Mouse (Mus musculus): ENCODE results near the gene Scml4. TPM values are rescaled to one million over a fixed set of nuclear protein-coding genes. Genes with fewer than 3 reads are reported as not detected.
A peak's percentile ranks its signal among the peaks of the same experiment; 100 is the strongest.

Scml4 gene
- polyA plus RNA-seq, 1 experiment from 2014 or later = 0.17 TPM

DNA sequence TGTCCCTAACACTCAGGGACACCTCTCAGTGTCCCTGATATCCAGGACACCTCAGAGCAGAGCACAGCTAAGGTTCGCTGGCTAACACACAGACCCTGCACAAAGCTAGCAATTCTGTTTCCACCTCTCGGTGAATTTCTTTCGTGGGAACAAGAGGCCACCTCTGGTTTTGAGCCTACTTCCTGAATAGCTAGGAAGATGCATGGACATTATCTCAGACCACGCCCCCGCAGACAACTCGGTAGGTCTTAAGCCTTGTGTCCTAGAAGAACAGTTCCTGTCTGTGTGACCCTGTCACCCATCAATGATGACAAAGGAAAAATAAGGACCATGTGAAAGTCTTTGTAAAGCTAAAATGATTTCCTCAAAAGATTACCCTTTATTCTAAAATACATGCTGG lies 54.0 kb downstream of the Scml4 start:
- no peak overlapping the region for H3K4me3 ChIP-seq
- no peaks in the 10 kb centered on the region for H3K36me3 ChIP-seq
- DNase-seq (ENCODE audit: low spot score) = no peak
- H3K9me3 ChIP-seq (replicated peaks) = no peaks in the 10 kb centered on the region
- H3K27me3 ChIP-seq (ENCODE audit: low read depth, poor library complexity, severe bottlenecking) = no peaks in the 10 kb centered on the region
- H3K4me1 ChIP-seq = peaks cover 8% of the 10 kb centered on the region
- WGBS = 66% methylated on average over 6 of the region's 6 CpGs
- no peak overlapping the region for H3K27ac ChIP-seq (replicated peaks)

- Histone ChIP-seq H3K4me3 (no peak overlapping the region), H3K27ac (replicated peaks) (no peak overlapping the region), H3K4me1 (peaks cover 8% of the 10 kb centered on the region), H3K9me3 (replicated peaks) (no peaks in the 10 kb centered on the region; the same call in 1 of the 2 replicates), H3K36me3 (no peaks in the 10 kb centered on the region), H3K27me3 (ENCODE audit: low read depth, poor library complexity, severe bottlenecking) (no peaks in the 10 kb centered on the region)
- DNase-seq (ENCODE audit: low spot score) = no peak
- WGBS = 89% methylated on average over 5 of the region's 5 CpGs
Observed at GRCm38 (mm10) chr10:42917355-42917754, 57.2 kb downstream of the Scml4 start.

DNA sequence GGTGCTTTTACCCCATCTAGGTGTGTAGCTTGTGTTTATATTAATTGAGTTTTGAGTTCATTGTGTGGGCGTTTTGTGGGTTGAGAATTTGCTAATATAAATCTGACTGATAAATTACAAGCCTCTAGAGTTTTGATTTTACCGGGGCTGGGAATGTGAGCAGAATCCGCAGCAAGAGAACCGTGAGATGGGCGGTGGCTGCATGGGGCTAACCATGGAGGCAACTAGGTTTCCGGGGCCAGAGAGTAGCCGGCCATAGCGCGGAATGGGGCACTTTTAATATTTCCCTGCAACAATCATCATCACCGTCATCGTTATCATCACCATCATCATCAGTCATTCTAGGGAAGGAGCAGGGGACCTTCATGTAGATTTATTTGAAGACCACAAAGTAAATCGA lies 59.6 kb downstream of the Scml4 start:
- Histone ChIP-seq H3K27ac (replicated peaks) (no peak overlapping the region), H3K4me3 (no peak overlapping the region), H3K27me3 (ENCODE audit: low read depth, poor library complexity, severe bottlenecking) (no peaks in the 10 kb centered on the region), H3K9me3 (replicated peaks) (no peaks in the 10 kb centered on the region; the same call in 1 of the 2 replicates), H3K36me3 (no peaks in the 10 kb centered on the region), H3K4me1 (no peaks in the 10 kb centered on the region)
- no peak for DNase-seq (ENCODE audit: low spot score)
- WGBS = 94% methylated on average over 12 of the region's 12 CpGs

DNA sequence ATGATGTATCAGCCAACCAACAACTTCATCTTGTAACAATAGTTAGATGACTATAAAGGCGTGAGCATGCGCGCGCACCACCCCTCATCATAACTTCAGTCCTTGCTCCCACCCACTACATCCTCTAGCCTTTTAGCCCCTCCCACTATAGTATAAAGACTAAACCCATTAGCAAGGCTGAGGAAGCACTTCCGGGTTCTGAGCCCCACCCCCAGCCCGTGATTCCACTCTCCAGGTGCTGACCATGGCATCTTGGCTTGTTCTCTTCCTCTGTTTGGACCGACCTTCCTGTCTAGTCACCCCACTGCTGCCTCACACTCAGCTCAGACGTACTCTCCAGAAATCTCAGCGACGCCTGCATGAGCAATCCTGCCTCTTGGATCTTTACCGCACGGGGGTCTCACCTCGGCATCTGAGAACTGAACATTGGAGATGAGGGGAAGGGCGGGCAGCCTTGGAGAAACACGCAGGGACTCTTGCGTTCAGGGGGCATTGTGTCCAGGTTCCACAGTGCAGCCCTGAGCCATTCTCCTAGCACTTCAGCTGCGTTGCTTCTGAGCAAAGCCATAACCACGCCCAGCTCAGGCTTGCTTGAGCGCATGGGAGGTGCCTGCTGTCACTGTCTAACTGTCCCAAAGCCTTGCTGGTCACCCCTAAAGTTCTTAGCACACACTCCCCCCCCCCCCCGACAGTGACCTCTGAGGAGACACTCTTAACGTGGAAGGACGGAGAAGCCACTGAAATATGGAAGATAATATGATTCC lies 65.1 kb downstream of the Scml4 start:
- no peaks in the 10 kb centered on the region for H3K4me1 ChIP-seq
- no peak for DNase-seq (ENCODE audit: low spot score)
- no peaks in the 10 kb centered on the region; the same call in 1 of the 2 replicates for H3K9me3 ChIP-seq (replicated peaks)
- no peak overlapping the region for H3K4me3 ChIP-seq
- 77% methylated on average over 22 of the region's 22 CpGs for WGBS
- no peaks in the 10 kb centered on the region for H3K36me3 ChIP-seq
- no peaks in the 10 kb centered on the region for H3K27me3 ChIP-seq (ENCODE audit: low read depth, poor library complexity, severe bottlenecking)
- no peak overlapping the region for H3K27ac ChIP-seq (replicated peaks)

DNA sequence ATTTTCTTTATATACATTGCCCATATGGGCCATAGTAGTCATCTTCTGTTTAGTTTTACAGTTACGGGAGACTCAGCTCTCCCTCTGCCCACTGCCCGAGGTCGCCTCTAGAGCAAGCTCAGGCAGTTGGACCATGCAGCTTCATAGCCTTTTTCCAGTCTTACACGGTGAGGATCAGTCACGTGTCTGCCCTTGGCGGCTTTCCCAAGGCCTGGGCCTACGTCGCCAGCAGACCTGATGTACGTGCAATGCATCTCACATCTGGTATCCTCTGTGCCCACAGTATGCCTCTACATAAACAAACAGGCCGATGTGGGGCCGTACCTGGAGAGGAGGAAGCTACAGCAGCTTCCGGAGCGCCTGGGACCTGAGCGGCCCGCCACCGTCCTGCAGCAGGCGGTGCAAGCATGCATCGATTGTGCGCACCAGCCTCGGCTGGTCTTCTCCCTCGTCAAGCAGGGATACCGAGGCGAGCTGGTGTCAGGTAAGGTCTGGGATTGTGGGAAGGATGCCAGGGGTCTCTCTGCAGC lies 70.0 kb downstream of the Scml4 start:
- Histone ChIP-seq H3K27me3 (ENCODE audit: low read depth, poor library complexity, severe bottlenecking) (peaks cover 10% of the 10 kb centered on the region; the same call in 1 of the 2 replicates), H3K27ac (replicated peaks) (no peak overlapping the region), H3K4me3 (no peak overlapping the region), H3K9me3 (replicated peaks) (no peaks in the 10 kb centered on the region), H3K36me3 (no peaks in the 10 kb centered on the region), H3K4me1 (no peaks in the 10 kb centered on the region; the same call in 1 of the 2 replicates)
- WGBS = 90% methylated on average over 23 of the region's 23 CpGs
- DNase-seq (ENCODE audit: low spot score) = no peak

GRCm38 (mm10) chr10:42932862-42933480 lies 72.8 kb downstream of the Scml4 start:
- Histone ChIP-seq H3K27me3 (ENCODE audit: low read depth, poor library complexity, severe bottlenecking) (peaks cover 10% of the 10 kb centered on the region), H3K27ac (replicated peaks) (no peak overlapping the region), H3K9me3 (replicated peaks) (no peaks in the 10 kb centered on the region), H3K4me1 (no peaks in the 10 kb centered on the region; the same call in 1 of the 2 replicates), H3K36me3 (no peaks in the 10 kb centered on the region), H3K4me3 (no peak overlapping the region)
- 73% methylated on average over 14 of the region's 14 CpGs for WGBS
- DNase-seq (ENCODE audit: low spot score) = no peak

GRCm38 (mm10) chr10:42934672-42935071 lies 74.5 kb downstream of the Scml4 start:
- Histone ChIP-seq H3K27me3 (ENCODE audit: low read depth, poor library complexity, severe bottlenecking) (peaks cover 10% of the 10 kb centered on the region), H3K36me3 (no peaks in the 10 kb centered on the region), H3K9me3 (replicated peaks) (no peaks in the 10 kb centered on the region), H3K4me1 (no peaks in the 10 kb centered on the region; the same call in 1 of the 2 replicates), H3K4me3 (no peak overlapping the region), H3K27ac (replicated peaks) (no peak overlapping the region)
- no peak for DNase-seq (ENCODE audit: low spot score)
- WGBS = 83% methylated on average over 8 of the region's 8 CpGs

GRCm38 (mm10) chr10:42936205-42936604 lies 76.0 kb downstream of the Scml4 start:
- Histone ChIP-seq H3K27me3 (ENCODE audit: low read depth, poor library complexity, severe bottlenecking) (peaks cover 17% of the 10 kb centered on the region), H3K36me3 (no peaks in the 10 kb centered on the region), H3K4me3 (no peak overlapping the region), H3K9me3 (replicated peaks) (no peaks in the 10 kb centered on the region), H3K4me1 (peaks cover 2% of the 10 kb centered on the region), H3K27ac (replicated peaks) (no peak overlapping the region)
- no peak for DNase-seq (ENCODE audit: low spot score)

DNA sequence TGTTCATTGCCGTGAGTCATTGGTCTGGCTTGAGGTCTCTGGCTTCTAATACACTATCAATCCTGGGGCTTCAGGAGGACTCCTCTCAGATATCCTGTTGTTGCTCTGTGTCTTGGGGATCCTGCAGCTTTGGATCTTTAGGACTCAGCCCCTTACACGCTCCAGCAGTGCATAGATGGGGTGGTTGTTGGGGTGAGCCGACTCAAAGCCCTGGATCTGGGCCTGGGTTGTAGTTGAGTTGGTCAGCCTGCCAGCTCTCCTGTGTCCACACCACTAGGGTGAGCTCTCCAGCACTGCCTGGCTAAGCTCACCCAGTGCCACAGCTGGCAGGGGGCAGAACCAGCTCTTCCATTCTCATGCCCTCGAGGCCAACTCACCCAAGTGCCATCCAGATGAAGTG lies 78.2 kb downstream of the Scml4 start:
- H3K27me3 ChIP-seq (ENCODE audit: low read depth, poor library complexity, severe bottlenecking) = peaks cover 17% of the 10 kb centered on the region
- no peaks in the 10 kb centered on the region for H3K9me3 ChIP-seq (replicated peaks)
- H3K36me3 ChIP-seq = no peaks in the 10 kb centered on the region
- WGBS = 90% methylated on average over 4 of the region's 4 CpGs
- no peak overlapping the region for H3K27ac ChIP-seq (replicated peaks)
- no peak overlapping the region for H3K4me3 ChIP-seq
- no peak for DNase-seq (ENCODE audit: low spot score)
- H3K4me1 ChIP-seq = peaks cover 11% of the 10 kb centered on the region

- H3K27me3 ChIP-seq (ENCODE audit: low read depth, poor library complexity, severe bottlenecking) = peaks cover 10% of the 10 kb centered on the region
- WGBS = 86% methylated on average over 7 of the region's 7 CpGs
- H3K4me1 ChIP-seq = peaks cover 11% of the 10 kb centered on the region
- no peak overlapping the region for H3K27ac ChIP-seq (replicated peaks)
- no peak overlapping the region for H3K4me3 ChIP-seq
- no peaks in the 10 kb centered on the region for H3K36me3 ChIP-seq
- DNase-seq (ENCODE audit: low spot score) = no peak
- H3K9me3 ChIP-seq (replicated peaks) = no peaks in the 10 kb centered on the region
Observed at GRCm38 (mm10) chr10:42939691-42940090, 79.5 kb downstream of the Scml4 start.

GRCm38 (mm10) chr10:42940193-42941050 lies 80.3 kb downstream of the Scml4 start:
- DNase-seq (ENCODE audit: low spot score) = no peak
- H3K4me1 ChIP-seq = peaks cover 11% of the 10 kb centered on the region
- H3K27ac ChIP-seq (replicated peaks) = peak overlapping the region; percentile 79; the same call in 1 of the 2 replicates
- H3K36me3 ChIP-seq = no peaks in the 10 kb centered on the region
- 76% methylated on average over 21 of the region's 21 CpGs for WGBS
- H3K27me3 ChIP-seq (ENCODE audit: low read depth, poor library complexity, severe bottlenecking) = peaks cover 7% of the 10 kb centered on the region; the same call in 1 of the 2 replicates
- no peaks in the 10 kb centered on the region for H3K9me3 ChIP-seq (replicated peaks)
- H3K4me3 ChIP-seq = no peak overlapping the region

DNA sequence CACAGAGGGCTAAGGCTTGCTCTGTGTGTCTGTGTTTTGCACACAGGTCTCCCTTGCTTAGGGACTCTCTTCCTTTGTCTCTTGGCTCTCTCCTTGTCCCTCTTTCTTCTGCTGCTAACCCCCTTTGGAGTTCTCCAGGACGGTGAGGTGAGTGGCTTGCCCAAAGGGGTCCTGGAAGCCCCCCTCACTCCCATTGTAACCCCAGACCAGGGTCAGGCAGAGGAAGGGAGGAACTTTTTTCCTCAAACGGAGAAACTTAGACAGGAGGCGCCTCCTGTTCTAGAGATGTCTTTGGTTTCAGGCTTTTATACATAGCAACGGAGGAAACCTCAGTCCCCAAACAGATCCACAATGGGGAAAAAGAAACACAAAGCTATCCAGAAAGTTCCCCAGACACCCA lies 81.1 kb downstream of the Scml4 start:
- WGBS = 86% methylated on average over 4 of the region's 4 CpGs
- Histone ChIP-seq H3K27me3 (ENCODE audit: low read depth, poor library complexity, severe bottlenecking) (peaks cover 7% of the 10 kb centered on the region; the same call in 1 of the 2 replicates), H3K4me3 (no peak overlapping the region), H3K9me3 (replicated peaks) (no peaks in the 10 kb centered on the region), H3K27ac (replicated peaks) (peak overlapping the region; percentile 79; the same call in 1 of the 2 replicates), H3K4me1 (peaks cover 11% of the 10 kb centered on the region), H3K36me3 (no peaks in the 10 kb centered on the region)
- DNase-seq (ENCODE audit: low spot score) = no peak
